Mouse (Mus musculus) thymus, adult 2 months (tissue): ENCODE data around the gene Zw10. TPM values are rescaled to one million over a fixed set of nuclear protein-coding genes. Genes with fewer than 3 reads are reported as not detected.

ENCODE experiments used
- DNase-seq: peaks from one replicate; pipeline ENCODE4 v3.0.0; 2021
- H3K27ac ChIP-seq: fragments of 200-500 bp; 2 replicates; pipeline ENCODE4 v1.5.1; 2012; ENCODE audit warnings: low read length, control low read depth; ENCODE audit not compliant: control insufficient read depth, insufficient read depth
- H3K27me3 ChIP-seq: fragments of 200-500 bp; 2 replicates; pipeline ENCODE4 v1.6.1; 2012; ENCODE audit warnings: mild to moderate bottlenecking, low read length, moderate library complexity, mixed read lengths; ENCODE audit not compliant: control insufficient read depth, insufficient read depth
- H3K36me3 ChIP-seq: fragments of 200-500 bp; 2 replicates; pipeline ENCODE4 v1.6.1; 2012; ENCODE audit warnings: mild to moderate bottlenecking, low read length, moderate library complexity; ENCODE audit not compliant: control insufficient read depth, insufficient read depth
- H3K4me1 ChIP-seq: fragments of 200-500 bp; replicated peaks from 2 replicates; pipeline ENCODE4 v1.6.1; 2012; ENCODE audit warnings: low read length; ENCODE audit not compliant: control insufficient read depth, insufficient read depth
- H3K4me3 ChIP-seq: fragments of 200-500 bp; 2 replicates; pipeline ENCODE4 v1.5.1; 2012; ENCODE audit warnings: mild to moderate bottlenecking, low read length, control low read depth, moderate library complexity; ENCODE audit not compliant: control insufficient read depth, insufficient read depth
- CTCF ChIP-seq: fragments of 200-500 bp; IDR thresholded peaks from 2 replicates; pipeline ENCODE4 v1.5.1; 2012; ENCODE audit warnings: mild to moderate bottlenecking, control low read depth, low read length, moderate library complexity, borderline replicate concordance; ENCODE audit not compliant: control insufficient read depth, poor library complexity, insufficient read depth; ENCODE audit errors: extremely low read depth
- POLR2A ChIP-seq: fragments of 200-500 bp; IDR thresholded peaks from 2 replicates; pipeline ENCODE4 v1.6.1; 2012; ENCODE audit warnings: mild to moderate bottlenecking, low read length, control low read depth, moderate library complexity; ENCODE audit not compliant: control insufficient read depth, poor library complexity, insufficient read depth; ENCODE audit errors: extremely low read depth
- WGBS: fragments of 180-500 bp; shearing (Covaris S2); methylation state at CpG from one replicate; pipeline ENCODE4 v1.1.7; 2018; 5-methylcytosine and 5-hydroxymethylcytosine counted together
- polyA plus RNA-seq: library from polyadenylated mRNA; depleted of rRNA; stranded (reverse); fragments of >200 nt; gene quantifications from 2 replicates; pipeline ENCODE4 v1.2.3, GENCODE M21; 2012; rRNA removed

The Zw10 gene
- polyA plus RNA-seq, result 31.0 and 31.2 TPM in 2 replicates

- Histone ChIP-seq H3K27ac (no peak within 1 kb of the TSS), H3K27me3 (no peaks in the 10 kb centered on the region), H3K36me3 (peaks cover 12% of the 10 kb centered on the region), H3K4me1 (no peaks in the 10 kb centered on the region), H3K4me3 (peak within 1 kb of the TSS; percentile 80)
- under 1% methylated on average over 53 of the region's 53 CpGs for WGBS
- peak; percentile 68 for TF ChIP-seq POLR2A
- peak; percentile 67 for TF ChIP-seq CTCF
- peak; percentile 95 for DNase-seq
These were observed at the start of gene Zw10 for GRCm38 (mm10) chr9:49055333-49056205. Zw10 (plus strand) TSS chr9:49055613.

GRCm38 (mm10) chr9:49015824-49016223 is 39.6 kb upstream of the Zw10 start:
- DNase-seq, result no peak
- no peak for TF ChIP-seq CTCF
- TF ChIP-seq POLR2A, result no peak
- Histone ChIP-seq H3K4me1 (no peaks in the 10 kb centered on the region), H3K27ac (no peak overlapping the region), H3K36me3 (peaks cover 11% of the 10 kb centered on the region), H3K4me3 (no peak overlapping the region), H3K27me3 (no peaks in the 10 kb centered on the region)
- WGBS, result 98% methylated on average over 7 of the region's 7 CpGs

- Histone ChIP-seq H3K27me3 (no peaks in the 10 kb centered on the region), H3K27ac (no peak overlapping the region), H3K4me3 (no peak overlapping the region), H3K36me3 (peaks cover 6% of the 10 kb centered on the region), H3K4me1 (no peaks in the 10 kb centered on the region)
- TF ChIP-seq CTCF (no peak), POLR2A (no peak)
- DNase-seq, result no peak
- 96% methylated on average over 5 of the region's 5 CpGs for WGBS
These were observed 34.1 kb upstream of the Zw10 start for GRCm38 (mm10) chr9:49021289-49021688.

- 95% methylated on average over 5 of the region's 5 CpGs for WGBS
These were observed 31.5 kb upstream of the Zw10 start for GRCm38 (mm10) chr9:49023956-49024355.

GRCm38 (mm10) chr9:49024529-49024928 is 30.9 kb upstream of the Zw10 start:
- Histone ChIP-seq H3K27me3 (no peaks in the 10 kb centered on the region), H3K4me3 (no peak overlapping the region), H3K36me3 (peaks cover 10% of the 10 kb centered on the region), H3K27ac (no peak overlapping the region), H3K4me1 (no peaks in the 10 kb centered on the region)
- 96% methylated on average over 2 of the region's 2 CpGs for WGBS
- TF ChIP-seq POLR2A (no peak), CTCF (no peak)
- no peak for DNase-seq

More at GRCm38 (mm10) chr9:49023956-49024355, 31.5 kb upstream of the Zw10 start:
- no peak for TF ChIP-seq CTCF
- Histone ChIP-seq H3K27me3 (no peaks in the 10 kb centered on the region), H3K4me1 (no peaks in the 10 kb centered on the region), H3K27ac (no peak overlapping the region), H3K4me3 (no peak overlapping the region), H3K36me3 (peaks cover 10% of the 10 kb centered on the region)
- DNase-seq, result no peak

- Histone ChIP-seq H3K4me3 (no peak overlapping the region), H3K27me3 (no peaks in the 10 kb centered on the region; the same call in 1 of the 2 replicates), H3K4me1 (no peaks in the 10 kb centered on the region), H3K27ac (no peak overlapping the region), H3K36me3 (peaks cover 36% of the 10 kb centered on the region)
- DNase-seq, result no peak
- TF ChIP-seq CTCF (no peak), POLR2A (no peak)
- 96% methylated on average over 4 of the region's 4 CpGs for WGBS
These were observed 20.6 kb upstream of the Zw10 start for GRCm38 (mm10) chr9:49034764-49035163.
